Mouse (Mus musculus): ENCODE data around the gene Rtl8a. TPM values are rescaled to one million over a fixed set of nuclear protein-coding genes. Genes with fewer than 3 reads are reported as not detected.
"Not testable (repeated sequence)": the region's sequence is repeated elsewhere in the genome, so short reads cannot be mapped to it uniquely, and the experiment has no call there.

Rtl8a gene
- polyA plus RNA-seq, 1 experiment from 2014 or later = 113 TPM

DNA sequence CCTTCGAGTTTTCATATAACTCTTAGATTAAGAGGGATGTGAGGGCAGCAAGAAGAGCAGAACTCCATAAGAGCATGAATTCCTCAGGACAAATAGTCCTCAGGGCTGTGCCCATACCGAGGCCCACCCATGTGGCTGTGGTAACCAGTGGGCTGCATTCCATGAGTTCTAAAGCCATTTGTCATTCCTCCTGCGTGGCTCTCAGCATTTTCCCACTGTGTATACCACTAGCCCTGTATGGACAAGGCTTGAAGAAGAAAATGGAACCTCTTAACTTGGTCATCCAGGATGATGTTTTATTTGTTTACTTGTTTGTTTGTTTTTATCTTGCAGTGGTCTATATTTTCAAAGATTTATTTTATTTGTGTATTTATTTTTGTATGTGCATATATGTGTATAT is 5.4 kb downstream of the Rtl8a start:
- WGBS = 60% methylated on average over 3 of the region's 3 CpGs
- H3K4me1 ChIP-seq; H3K27ac ChIP-seq (replicated peaks); H3K4me2 ChIP-seq (replicated peaks); H3K36me3 ChIP-seq; H3K9me3 ChIP-seq; H3K4me3 ChIP-seq; H3K27me3 ChIP-seq; ATAC-seq (ENCODE audit: low FRiP score, low read depth); H3K9ac ChIP-seq (replicated peaks): not testable (repeated sequence)

DNA sequence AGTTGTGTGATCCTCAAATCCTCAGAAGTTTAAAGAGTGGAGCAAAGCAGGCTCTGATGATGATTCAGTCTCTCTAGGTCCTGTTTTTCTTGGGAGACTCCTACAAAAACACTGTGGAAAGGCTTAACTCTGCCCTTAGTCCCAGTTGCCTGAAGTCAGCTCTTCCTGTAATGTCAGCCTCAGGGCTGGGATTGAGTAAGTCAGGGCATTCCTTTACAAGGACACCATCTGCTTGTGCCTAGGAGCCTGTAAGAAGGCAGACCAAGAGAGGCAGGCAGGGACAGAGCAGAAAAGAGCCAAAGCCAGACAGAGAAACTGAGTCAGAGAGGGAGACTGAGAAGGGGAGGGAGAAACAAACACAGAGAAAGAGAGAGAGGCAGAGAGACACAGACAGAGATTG is 32.1 kb downstream of the Rtl8a start:
- H3K9me3 ChIP-seq; H3K9ac ChIP-seq (replicated peaks); ATAC-seq (ENCODE audit: low FRiP score, low read depth); H3K4me3 ChIP-seq; H3K27me3 ChIP-seq; H3K4me2 ChIP-seq (replicated peaks); H3K4me1 ChIP-seq; H3K27ac ChIP-seq (replicated peaks); H3K36me3 ChIP-seq: not testable (repeated sequence)

DNA sequence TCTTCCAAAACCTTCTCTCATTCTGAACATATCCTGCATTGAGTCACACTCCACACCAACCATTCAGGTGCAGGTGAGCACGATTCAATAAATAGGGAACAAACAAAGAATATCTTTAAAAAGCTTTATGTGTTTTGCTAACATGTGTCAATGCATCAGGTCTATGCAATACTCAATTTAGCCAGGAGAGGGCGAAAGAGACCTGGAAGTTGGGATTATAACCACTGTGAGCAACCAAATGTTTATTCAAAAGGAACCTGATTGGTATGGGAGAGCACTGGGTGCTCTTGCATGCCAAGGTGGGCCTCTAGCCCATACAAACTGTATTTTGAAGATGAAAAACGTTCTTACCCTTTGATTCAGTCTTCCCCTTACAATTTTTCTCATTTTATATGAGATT is 32.9 kb downstream of the Rtl8a start:
- no peak for ATAC-seq (ENCODE audit: low FRiP score, low read depth)
- Histone ChIP-seq H3K27ac (replicated peaks) (no peak overlapping the region), H3K9ac (replicated peaks) (no peak overlapping the region), H3K4me3 (no peak overlapping the region), H3K27me3 (no peaks in the 10 kb centered on the region), H3K4me2 (replicated peaks) (no peak overlapping the region), H3K4me1 (no peaks in the 10 kb centered on the region), H3K36me3 (no peaks in the 10 kb centered on the region), H3K9me3 (no peaks in the 10 kb centered on the region)
- WGBS = 2% methylated on average over 3 of the region's 3 CpGs

DNA sequence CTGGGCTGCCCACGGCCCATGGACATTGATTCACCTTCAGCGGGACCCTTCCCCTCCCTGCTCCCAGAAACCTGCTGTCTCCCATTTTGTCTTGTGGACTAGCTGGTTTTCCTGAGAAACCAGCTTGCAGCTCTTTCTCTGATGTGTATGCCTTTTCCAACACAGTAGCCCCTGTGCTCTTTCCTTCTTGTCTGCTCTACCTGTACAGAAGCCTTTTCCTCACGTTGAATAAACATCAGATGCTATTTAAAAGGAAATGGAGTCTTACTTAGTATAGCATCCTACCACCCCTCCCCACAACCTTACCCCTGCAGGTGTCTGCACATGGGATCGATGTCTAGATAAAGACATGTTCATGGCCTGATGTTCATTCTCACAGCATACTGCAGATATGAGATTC is 34.6 kb downstream of the Rtl8a start, which contains the start of gene Gm14597:
Gene Gm14597 (minus strand): TSS at position 101 of the 400 bp plus-strand sequence.
- not testable (repeated sequence) for H3K27me3 ChIP-seq; H3K36me3 ChIP-seq; H3K9me3 ChIP-seq; ATAC-seq (ENCODE audit: low FRiP score, low read depth); H3K4me1 ChIP-seq
- Histone ChIP-seq H3K4me3 (peak within 1 kb of the TSS; percentile 43), H3K9ac (replicated peaks) (peak within 1 kb of the TSS; percentile 60), H3K4me2 (replicated peaks) (peak within 1 kb of the TSS; percentile 50), H3K27ac (replicated peaks) (peak within 1 kb of the TSS; percentile 65)
- 59% methylated on average over 2 of the region's 4 CpGs for WGBS

DNA sequence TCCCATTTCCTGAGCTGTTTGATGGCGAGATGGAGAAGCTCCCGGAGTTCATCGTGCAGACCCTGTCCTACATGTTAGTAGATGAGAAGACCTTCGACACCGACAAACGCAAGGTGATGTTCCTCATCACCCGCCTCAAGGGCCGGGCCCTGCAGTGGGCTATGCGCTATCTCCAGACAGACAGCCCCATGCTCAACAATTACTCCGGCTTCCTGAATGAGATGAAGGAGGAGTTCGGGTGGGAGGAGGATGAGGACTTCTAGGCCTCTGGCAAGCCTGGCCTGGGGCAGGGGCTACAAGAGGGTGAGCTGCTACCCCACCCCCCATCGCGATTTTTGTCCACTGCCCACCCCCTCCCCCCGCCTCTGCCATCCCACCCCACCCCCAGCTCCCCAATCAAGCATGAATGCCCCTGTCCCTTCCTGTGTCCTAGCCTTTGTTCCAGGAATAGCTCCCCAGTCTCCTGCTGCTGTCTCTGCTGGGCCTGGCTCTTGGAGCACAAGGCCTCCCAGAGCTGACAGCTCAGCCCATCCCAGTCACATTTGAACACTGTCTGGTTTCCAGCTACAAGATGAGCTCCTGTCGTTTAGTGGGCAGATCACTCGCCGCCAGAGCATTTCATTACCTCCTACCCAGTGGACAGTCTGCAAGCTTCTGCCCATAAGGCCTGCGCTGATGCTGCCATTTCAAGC is 35.2 kb downstream of the Rtl8a start:
- no peaks in the 10 kb centered on the region for H3K9me3 ChIP-seq
- peak overlapping the region; percentile 43 for H3K4me3 ChIP-seq
- peak overlapping the region; percentile 65 for H3K27ac ChIP-seq (replicated peaks)
- no peaks in the 10 kb centered on the region for H3K36me3 ChIP-seq
- H3K4me1 ChIP-seq = no peaks in the 10 kb centered on the region
- ATAC-seq (ENCODE audit: low FRiP score, low read depth) = peak; percentile 64
- no peaks in the 10 kb centered on the region for H3K27me3 ChIP-seq
- peak overlapping the region; percentile 50 for H3K4me2 ChIP-seq (replicated peaks)
- WGBS = 30% methylated on average over 17 of the region's 18 CpGs
- peak overlapping the region; percentile 60 for H3K9ac ChIP-seq (replicated peaks)

DNA sequence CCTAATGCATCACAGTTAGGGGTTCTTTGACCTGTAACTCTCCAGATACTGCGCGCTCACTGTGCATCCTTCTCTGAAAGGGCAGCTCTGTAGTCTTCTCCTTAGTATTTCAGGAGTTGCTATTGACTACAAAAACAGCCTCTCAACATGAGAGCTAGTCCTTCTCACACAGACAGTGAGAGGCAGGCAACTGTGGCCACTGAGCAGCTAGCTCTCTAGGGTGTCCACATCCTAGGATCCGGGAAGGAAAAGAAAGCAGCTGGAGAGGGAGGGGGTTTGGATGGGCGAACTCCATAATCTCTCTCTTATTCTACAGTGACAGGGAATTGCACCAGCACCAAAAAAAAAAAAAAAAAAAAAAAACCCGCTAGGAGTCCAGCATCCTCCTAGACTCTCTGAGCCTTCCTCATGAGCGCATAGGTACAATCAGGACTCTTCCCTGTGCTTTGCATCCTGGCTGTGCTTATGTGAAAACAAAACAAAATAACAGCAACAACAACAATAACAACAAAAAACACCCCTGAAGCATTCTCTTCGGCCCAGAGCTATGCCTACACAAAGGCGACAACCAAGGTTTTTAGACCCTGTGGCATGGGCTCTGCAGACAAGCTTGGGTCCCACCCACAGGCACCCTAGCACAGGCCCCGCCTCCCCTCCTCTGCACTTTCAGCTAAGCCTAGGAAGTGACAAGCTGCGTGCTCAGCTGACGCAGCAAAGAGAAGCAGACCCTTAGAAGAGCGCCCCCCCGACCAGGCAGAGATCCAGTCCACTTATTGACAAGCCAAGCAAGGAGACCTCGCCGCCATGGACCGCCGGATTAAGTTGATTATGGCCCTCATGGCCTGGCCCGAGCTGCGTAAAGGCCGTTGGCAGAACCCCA is 36.0 kb downstream of the Rtl8a start, which contains the start of gene Rtl8c:
Gene Rtl8c (plus strand): TSS at position 791 of the 880 bp plus-strand sequence.
- peak within 1 kb of the TSS; percentile 60 for H3K9ac ChIP-seq (replicated peaks)
- H3K4me3 ChIP-seq = peak within 1 kb of the TSS; percentile 43
- H3K27ac ChIP-seq (replicated peaks) = peak within 1 kb of the TSS; percentile 65
- no peaks in the 10 kb centered on the region for H3K36me3 ChIP-seq
- no peaks in the 10 kb centered on the region for H3K27me3 ChIP-seq
- peak; percentile 93 for ATAC-seq (ENCODE audit: low FRiP score, low read depth)
- H3K9me3 ChIP-seq = no peaks in the 10 kb centered on the region
- 26% methylated on average over 20 of the region's 20 CpGs for WGBS
- no peaks in the 10 kb centered on the region for H3K4me1 ChIP-seq
- peak within 1 kb of the TSS; percentile 50 for H3K4me2 ChIP-seq (replicated peaks)

DNA sequence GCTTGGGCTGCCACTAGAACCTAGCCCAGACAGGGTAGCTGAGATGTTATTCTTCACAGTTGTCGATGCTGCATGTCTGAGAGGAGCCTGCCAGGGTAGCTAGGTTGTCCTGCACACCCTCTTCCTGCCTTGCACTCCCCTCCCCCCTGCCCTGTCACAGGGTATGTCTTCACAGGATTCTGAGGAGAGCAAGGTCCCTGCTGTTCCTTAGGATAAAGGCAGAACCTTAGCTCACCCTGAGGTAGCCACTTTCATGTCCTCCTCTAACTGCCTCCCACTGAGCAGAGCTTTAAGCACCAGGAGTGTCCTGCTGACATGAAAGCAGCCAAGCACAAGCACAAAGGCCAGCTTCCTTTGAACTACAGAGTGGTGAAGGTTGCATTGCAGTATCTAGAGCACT is 37.3 kb downstream of the Rtl8a start:
- H3K36me3 ChIP-seq; H3K27me3 ChIP-seq; H3K27ac ChIP-seq (replicated peaks); H3K4me2 ChIP-seq (replicated peaks); H3K4me3 ChIP-seq; H3K9me3 ChIP-seq; H3K9ac ChIP-seq (replicated peaks); H3K4me1 ChIP-seq; ATAC-seq (ENCODE audit: low FRiP score, low read depth): not testable (repeated sequence)
- 33% methylated on average over 1 of the region's 1 CpGs for WGBS

DNA sequence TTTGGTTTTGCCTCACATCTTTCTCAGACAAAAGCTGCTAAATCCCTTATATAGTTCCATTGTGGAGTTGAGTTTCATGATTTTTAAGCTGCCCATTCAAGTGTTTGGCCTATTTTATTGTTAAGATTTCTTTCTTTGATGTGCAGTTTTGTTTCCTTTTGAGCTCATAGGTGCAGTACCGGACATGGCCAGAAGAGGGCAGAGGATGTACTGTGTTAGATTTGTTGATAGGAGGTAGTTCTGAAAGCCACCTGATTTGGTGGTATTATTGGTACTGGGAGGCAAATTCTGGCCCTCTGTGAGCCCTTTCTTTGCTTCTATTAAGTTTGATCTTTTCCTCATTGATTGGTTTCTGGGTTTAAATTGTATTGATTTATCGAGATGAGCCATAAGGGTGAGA is 43.5 kb downstream of the Rtl8a start:
- H3K9me3 ChIP-seq; H3K27me3 ChIP-seq; H3K4me3 ChIP-seq; ATAC-seq (ENCODE audit: low FRiP score, low read depth); H3K36me3 ChIP-seq; H3K4me2 ChIP-seq (replicated peaks); H3K9ac ChIP-seq (replicated peaks); H3K27ac ChIP-seq (replicated peaks); H3K4me1 ChIP-seq: not testable (repeated sequence)
- 50% methylated on average over 2 of the region's 2 CpGs for WGBS

Other genes with a start within 250 kb of the Rtl8a start
- gene Etd, start 208.8 kb downstream of the Rtl8a start, polyA plus RNA-seq (2016; fragmentation: Nextera tagmentation; extraction: Ambion mirVana) = not detected in 2 replicates
- 78.1 and 88.7 TPM in 2 replicates for gene Rtl8c, start 35.6 kb downstream of the Rtl8a start, polyA plus RNA-seq (2016; fragmentation: Nextera tagmentation; extraction: Ambion mirVana)
- gene Gm14597, start 34.7 kb downstream of the Rtl8a start, polyA plus RNA-seq (2016; fragmentation: Nextera tagmentation; extraction: Ambion mirVana) = not detected in 2 replicates
- 95.3 and 98.2 TPM in 2 replicates for gene Rtl8b, start 26.7 kb upstream of the Rtl8a start, polyA plus RNA-seq (2016; fragmentation: Nextera tagmentation; extraction: Ambion mirVana)
- 0.13 and 0.21 TPM in 2 replicates for gene 4930502E18Rik, start 81.1 kb upstream of the Rtl8a start, polyA plus RNA-seq (2016; fragmentation: Nextera tagmentation; extraction: Ambion mirVana)
- not detected in 2 replicates for gene 1700013H16Rik, start 114.1 kb upstream of the Rtl8a start, polyA plus RNA-seq (2016; fragmentation: Nextera tagmentation; extraction: Ambion mirVana)
- not detected in 2 replicates for gene Zfp36l3, start 132.7 kb upstream of the Rtl8a start, polyA plus RNA-seq (2016; fragmentation: Nextera tagmentation; extraction: Ambion mirVana)
- gene Xlr, start 154.0 kb upstream of the Rtl8a start, polyA plus RNA-seq (2016; fragmentation: Nextera tagmentation; extraction: Ambion mirVana) = 2.4 and 3.3 TPM in 2 replicates